Mouse (Mus musculus) megakaryocyte, embryonic 14.5 days (primary cell): ENCODE measurements around the gene Acp1. TPM values are rescaled to one million over a fixed set of nuclear protein-coding genes. Genes with fewer than 3 reads are reported as not detected.

Source experiments
- H3K27me3 ChIP-seq: replicated peaks from 2 replicates; pipeline ENCODE3; 2012; ENCODE audit warnings: inconsistent platforms
- H3K36me3 ChIP-seq: replicated peaks from 2 replicates; pipeline ENCODE3; 2012; ENCODE audit warnings: low read length, inconsistent platforms, mixed read lengths
- H3K4me1 ChIP-seq: 2 replicates; pipeline ENCODE4 v1.6.1; 2012; ENCODE audit warnings: inconsistent platforms
- H3K4me3 ChIP-seq: replicated peaks from 2 replicates; pipeline ENCODE3; 2012; ENCODE audit warnings: moderate library complexity, mild to moderate bottlenecking, inconsistent platforms
- H3K9me3 ChIP-seq: 2 replicates; pipeline ENCODE4 v1.6.1; 2012; ENCODE audit warnings: inconsistent platforms
- FLI1 ChIP-seq: IDR thresholded peaks from 2 replicates; pipeline ENCODE4 v1.6.1; 2012; ENCODE audit warnings: low read length, inconsistent platforms, mixed read lengths
- GATA1 ChIP-seq: IDR thresholded peaks from 3 replicates; pipeline ENCODE4 v1.6.1; 2012; ENCODE audit warnings: mixed read lengths, low read length, inconsistent platforms, borderline replicate concordance
- polyA plus RNA-seq: library from polyadenylated mRNA; stranded (reverse); fragments of >175 nt; gene quantifications from 2 replicates; pipeline ENCODE4 v1.2.3, GENCODE M21; 2012; ENCODE audit warnings: low replicate concordance; ENCODE audit not compliant: insufficient read depth

Acp1 gene
- polyA plus RNA-seq, 1 experiment: 1.1 TPM

DNA sequence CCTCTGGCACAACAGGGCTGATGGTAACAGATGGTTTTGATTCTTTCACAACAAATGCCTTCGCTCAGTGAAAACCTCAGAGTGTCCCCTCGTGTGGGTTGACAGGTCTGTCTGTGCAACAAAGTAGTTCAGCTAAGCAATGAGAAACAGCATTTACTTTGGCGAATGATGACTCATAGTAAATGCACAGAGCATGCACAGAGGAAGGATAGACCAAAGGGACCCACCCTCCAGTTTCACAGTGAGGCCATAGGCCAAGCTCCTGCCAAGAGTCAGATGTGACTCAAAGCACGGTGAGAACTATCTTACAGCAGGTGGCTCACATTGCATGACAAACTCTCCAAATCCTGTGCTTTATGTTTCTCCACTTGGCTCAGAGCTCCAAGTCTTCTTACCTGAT lies 45.6 kb downstream of the Acp1 start:
- H3K4me1 ChIP-seq: no peaks in the 10 kb centered on the region
- TF ChIP-seq GATA1: no peak
- TF ChIP-seq FLI1: no peak
- H3K36me3 ChIP-seq: no peaks in the 10 kb centered on the region
- H3K9me3 ChIP-seq: peaks cover 5% of the 10 kb centered on the region; the same call in 1 of the 2 replicates
- H3K27me3 ChIP-seq: no peaks in the 10 kb centered on the region
- no peak overlapping the region for H3K4me3 ChIP-seq

DNA sequence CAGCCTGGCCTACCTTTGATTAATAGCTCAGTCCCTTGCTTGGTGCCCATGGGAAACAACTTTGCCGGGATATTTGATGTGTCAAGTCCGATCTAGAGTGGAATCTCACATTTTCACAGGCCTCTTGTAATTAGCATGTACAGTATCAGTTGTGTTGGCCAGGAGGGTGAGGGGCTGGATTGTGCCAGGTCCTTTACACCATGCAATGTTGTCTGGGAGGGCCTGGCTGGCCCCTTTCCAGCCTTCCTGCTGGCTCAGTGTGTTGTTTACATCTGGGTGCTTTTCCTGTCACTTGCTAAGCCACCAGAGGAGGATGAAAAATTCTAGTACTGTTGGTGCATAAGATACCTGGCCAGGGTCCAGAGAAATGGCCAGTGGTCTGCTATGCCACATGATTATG lies 47.0 kb downstream of the Acp1 start:
- H3K27me3 ChIP-seq: no peaks in the 10 kb centered on the region
- H3K4me1 ChIP-seq: no peaks in the 10 kb centered on the region
- no peaks in the 10 kb centered on the region for H3K36me3 ChIP-seq
- H3K9me3 ChIP-seq: peaks cover 5% of the 10 kb centered on the region; the same call in 1 of the 2 replicates
- no peak overlapping the region for H3K4me3 ChIP-seq
- TF ChIP-seq GATA1 (no peak), FLI1 (no peak)

GRCm38 (mm10) chr12:30856172-30856571 lies 55.2 kb downstream of the Acp1 start:
- H3K4me1 ChIP-seq: no peaks in the 10 kb centered on the region
- H3K4me3 ChIP-seq: no peak overlapping the region
- H3K36me3 ChIP-seq: no peaks in the 10 kb centered on the region
- no peaks in the 10 kb centered on the region for H3K9me3 ChIP-seq
- no peak for TF ChIP-seq FLI1
- TF ChIP-seq GATA1: no peak
- no peaks in the 10 kb centered on the region for H3K27me3 ChIP-seq

DNA sequence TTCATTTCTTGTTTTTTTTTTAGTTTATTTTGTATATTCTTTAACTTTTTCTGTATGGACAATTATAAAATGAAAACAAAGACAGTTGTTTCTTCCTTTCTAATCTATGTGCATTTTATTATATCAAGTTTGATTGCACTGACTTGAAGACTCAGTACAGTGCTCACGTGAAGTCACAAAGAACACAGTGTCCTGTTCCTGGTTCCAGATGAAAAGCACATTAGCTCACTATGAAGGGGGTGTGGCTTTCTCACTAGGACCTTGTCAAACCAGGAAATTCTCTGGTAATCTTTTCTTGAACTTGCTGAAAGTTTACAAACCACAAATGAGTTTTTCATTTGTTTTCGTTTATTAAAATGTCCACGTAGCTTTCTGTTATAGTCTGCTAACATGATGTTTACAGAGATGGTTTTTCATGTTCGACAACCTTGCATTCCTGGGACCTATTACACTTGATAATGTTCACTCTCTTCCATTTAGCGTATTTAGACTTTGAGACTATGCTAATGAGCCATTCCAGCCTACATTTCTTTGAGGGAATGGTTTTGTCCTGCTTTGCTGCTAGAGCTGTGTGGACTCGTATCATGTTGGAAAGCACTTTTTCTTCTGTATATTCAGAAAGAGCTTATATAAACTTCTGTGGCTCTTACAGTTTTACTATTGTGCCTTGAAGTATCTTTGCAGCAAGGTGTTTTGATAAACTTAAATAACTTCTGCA lies 55.8 kb downstream of the Acp1 start:
- Histone ChIP-seq H3K4me3 (no peak overlapping the region), H3K9me3 (no peaks in the 10 kb centered on the region), H3K27me3 (no peaks in the 10 kb centered on the region), H3K4me1 (no peaks in the 10 kb centered on the region), H3K36me3 (no peaks in the 10 kb centered on the region)
- TF ChIP-seq FLI1 (no peak), GATA1 (no peak)

DNA sequence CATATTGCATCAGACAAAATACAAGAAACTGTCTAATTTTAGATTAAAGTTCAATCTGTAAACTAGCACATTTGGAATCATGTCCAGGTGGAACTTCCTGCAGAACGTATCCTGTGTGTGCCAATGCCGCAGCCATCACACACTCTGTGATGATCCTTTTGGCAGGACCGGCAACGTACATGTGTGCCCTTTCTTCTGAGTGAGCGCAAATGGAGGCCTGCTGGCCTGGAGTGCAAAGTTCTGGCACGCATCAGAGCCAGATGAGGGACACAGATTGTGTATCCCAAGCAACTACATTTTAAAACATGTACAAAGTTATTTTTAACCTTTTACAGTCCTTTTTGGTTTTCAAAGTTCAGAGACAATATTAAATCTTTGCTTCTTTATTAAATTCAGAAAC lies 59.5 kb downstream of the Acp1 start:
- Histone ChIP-seq H3K36me3 (no peaks in the 10 kb centered on the region), H3K4me1 (no peaks in the 10 kb centered on the region), H3K9me3 (no peaks in the 10 kb centered on the region), H3K27me3 (no peaks in the 10 kb centered on the region), H3K4me3 (no peak overlapping the region)
- no peak for TF ChIP-seq GATA1

- TF ChIP-seq FLI1: no peak
- no peak for TF ChIP-seq GATA1
- Histone ChIP-seq H3K27me3 (no peaks in the 10 kb centered on the region), H3K9me3 (no peaks in the 10 kb centered on the region), H3K4me3 (no peak overlapping the region), H3K36me3 (no peaks in the 10 kb centered on the region), H3K4me1 (no peaks in the 10 kb centered on the region)
Measured at GRCm38 (mm10) chr12:30850902-30851301, 60.5 kb downstream of the Acp1 start.

DNA sequence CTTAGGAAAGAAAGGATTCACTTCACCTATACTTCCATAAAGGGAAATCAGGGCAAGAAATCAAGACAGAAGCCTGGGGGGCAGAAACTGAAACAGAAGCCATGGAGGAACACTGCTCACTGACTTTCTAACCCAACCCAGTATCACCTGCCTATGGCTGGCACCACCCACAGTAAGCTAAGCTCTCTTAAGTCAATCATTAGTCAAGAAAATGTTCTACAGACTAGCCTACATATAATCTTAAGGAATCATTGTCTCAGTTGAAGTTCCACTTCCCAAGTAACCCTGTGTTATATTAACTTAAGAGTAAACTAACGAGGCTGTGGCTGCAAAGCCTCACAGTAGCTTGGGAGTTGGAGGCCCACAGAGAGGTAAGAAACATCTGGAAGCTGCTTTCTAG lies 62.9 kb downstream of the Acp1 start:
- no peaks in the 10 kb centered on the region for H3K27me3 ChIP-seq
- no peak for TF ChIP-seq FLI1
- no peak for TF ChIP-seq GATA1
- no peak overlapping the region for H3K4me3 ChIP-seq
- no peaks in the 10 kb centered on the region for H3K4me1 ChIP-seq
- H3K9me3 ChIP-seq: no peaks in the 10 kb centered on the region
- no peaks in the 10 kb centered on the region for H3K36me3 ChIP-seq

Other genes starting within 250 kb of the Acp1 start
- gene Alkal2, start 27.3 kb downstream of the Acp1 start, polyA plus RNA-seq: not detected in 2 replicates
- not detected in 2 replicates for gene Sh3yl1, start 79 bp upstream of the Acp1 start, polyA plus RNA-seq
- 0.66 TPM in 1 of 2 replicates, not detected in the other for gene Fam110c, start 162.3 kb upstream of the Acp1 start, polyA plus RNA-seq